Mouse (Mus musculus): ENCODE measurements around the gene Ccr2.
"Not testable (repeated sequence)": the region's sequence is repeated elsewhere in the genome, so short reads cannot be mapped to it uniquely, and the experiment has no call there.

The Ccr2 gene

DNA sequence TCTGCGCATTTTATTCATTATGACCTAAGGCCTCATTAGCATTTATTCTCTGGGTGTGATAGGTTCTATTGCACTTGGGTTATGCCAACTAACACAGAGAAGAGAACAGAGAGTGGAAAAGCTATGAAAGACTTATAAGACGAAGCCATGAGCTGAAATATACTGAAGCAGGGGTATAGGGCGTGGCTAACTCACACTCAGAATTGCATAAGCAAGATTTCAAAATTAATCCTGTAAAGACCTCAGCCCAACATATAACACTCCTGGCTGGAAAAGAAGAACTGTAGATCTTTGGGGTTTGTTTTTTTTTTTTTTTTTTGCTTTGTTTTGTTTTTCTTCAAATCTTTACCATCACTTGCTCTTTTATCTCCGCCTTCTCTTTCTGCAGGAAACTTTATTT is at the start of gene Ccr2:
Gene Ccr2, plus strand, starts transcription at position 228 of the 400 bp plus-strand sequence.
- no peak for DNase-seq (ENCODE audit: low read depth, low spot score)

DNA sequence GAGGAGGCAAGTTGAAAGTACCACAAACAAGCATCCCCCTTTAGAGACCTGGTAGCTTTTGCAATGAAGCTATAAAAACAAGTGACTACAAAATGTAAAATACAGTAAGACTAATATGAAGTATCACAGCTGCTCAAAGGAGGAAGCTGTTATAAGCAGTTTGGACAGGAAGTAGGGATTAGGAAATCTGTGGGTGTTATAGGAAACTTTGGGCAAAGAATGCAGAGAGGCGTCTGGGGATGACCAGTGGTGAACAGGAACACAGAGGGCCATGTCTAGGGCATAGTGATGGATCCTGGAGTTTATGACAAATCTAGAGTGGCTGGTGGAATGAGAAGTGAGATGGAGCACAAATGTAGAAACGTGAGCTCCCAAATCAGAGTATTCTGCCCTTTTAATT is 48.2 kb upstream of the Ccr2 start:
- DNase-seq (ENCODE audit: low read depth, low spot score), result no peak

DNA sequence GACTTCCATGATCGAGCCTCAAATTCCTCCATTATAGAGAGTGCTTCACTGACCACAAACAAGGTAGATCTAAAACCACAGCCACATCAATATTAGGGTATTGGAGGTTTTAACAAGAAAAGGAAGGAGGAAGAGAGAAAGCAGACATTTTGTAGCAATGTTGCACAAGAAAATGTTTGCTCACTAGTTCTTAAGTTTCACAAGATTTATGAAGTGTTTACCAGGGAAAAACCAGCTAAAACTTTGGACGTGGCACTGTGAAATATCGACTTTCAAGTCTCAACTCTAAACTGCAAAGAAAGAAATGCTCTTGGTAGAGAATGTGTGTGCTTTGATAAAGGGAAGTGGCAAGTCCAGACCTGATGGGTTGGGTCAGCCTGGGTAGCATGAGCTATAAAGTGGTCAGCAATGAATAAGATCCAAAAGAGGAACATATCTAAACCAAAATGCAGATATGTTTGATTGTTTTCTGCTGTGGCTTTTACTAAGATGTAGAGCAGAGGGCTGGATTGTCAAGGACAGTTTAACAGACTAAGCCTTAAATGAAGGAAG is 45.5 kb upstream of the Ccr2 start:
- DNase-seq (ENCODE audit: low read depth, low spot score), result no peak

DNA sequence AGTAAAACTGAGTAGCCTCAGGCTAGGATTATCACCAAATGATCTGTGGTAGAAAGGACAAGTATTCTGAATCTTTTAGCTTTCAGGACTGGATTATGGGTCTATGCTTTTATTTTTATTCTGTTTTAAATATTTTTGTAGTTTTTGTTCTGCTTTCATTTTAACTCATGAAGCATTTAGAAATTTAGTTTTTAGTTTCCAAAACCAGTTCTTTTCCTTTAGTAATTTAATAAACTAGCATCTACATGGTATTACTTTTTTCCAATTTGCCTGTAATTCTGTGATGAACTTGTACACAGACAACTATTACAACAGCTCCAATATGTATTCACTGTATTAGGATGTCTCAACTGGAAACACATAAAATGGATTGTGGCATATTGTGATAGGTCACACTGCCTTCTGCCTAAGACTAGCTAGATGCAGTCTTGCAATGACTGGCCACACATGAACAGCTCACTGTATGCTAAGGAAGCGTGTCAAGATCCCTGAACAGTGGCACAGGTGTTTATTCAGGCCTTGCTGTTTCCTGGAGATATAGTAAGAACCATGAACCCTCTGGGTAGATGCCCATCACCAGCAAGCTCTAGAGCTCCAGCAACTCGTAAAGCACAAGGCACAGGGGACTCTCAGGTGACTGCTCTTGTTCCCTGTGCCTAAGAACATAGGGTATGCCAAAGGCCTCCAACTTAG is 41.9 kb upstream of the Ccr2 start:
- no peak for DNase-seq (ENCODE audit: low read depth, low spot score)

DNA sequence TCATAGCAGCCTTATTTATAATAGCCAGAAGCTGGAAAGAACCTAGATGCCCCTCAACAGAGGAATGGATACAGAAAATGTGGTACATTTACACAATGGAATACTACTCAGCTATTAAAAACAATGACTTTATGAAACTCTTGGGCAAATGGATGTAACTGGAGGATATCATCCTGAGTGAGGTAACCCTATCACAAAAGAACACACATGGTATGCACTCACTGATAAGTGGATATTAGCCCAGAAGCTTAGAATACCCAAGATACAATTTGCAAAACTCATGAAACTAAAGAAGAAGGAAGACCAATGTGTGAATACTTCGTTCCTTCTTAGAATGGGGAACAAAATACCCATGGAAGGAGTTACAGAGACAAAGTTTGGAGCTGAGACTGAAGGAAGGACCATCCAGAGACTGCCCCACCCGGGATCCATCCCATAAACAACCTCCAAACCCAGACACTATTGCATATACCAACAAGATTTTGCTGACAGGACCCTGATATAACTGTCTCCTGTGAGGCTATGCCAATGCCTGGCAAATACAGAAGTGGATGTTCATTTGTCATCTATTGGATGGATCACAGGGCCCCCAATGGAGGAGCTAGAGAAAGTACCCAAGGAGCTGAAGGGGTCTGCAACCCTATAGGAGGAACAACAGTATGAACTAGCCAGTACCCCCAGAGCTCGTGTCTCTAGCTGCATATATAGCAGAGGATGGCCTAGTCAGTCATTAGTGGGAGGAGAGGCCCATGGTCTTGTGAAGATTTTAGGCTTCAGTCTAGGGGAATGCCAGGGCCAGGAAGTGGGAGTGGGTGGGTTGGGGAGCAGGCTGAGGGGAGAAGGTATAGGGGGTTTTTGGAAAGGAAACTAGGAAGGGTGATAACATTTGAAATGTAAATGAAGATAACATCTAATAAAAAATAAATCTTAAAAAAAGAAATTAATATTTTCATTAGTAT is 40.0 kb upstream of the Ccr2 start:
- DNase-seq (ENCODE audit: low read depth, low spot score), result not testable (repeated sequence)

DNA sequence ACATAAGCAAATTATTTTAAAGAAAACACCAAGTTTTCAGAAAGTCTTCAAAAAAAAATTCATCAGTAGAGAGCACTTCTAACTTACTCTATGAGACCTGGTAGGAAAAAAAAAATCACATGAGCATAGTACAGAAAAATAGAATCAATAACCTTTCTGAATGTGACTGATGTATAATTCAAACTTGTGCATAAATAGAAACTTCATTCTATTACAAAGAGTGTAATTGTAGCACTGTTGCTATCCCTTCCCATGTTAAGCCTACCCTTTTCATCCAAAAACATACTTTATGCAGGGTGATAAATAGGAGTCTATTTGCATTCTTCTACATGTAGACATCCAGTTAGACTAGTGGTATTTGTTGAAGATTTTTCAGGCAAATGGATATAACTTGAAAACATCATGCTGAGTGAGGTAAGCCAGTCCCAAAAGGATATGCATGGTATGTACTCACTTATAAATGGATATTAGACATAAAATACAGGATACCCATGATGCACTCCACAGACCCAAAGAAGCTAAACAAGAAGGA is 35.1 kb upstream of the Ccr2 start:
- no peak for DNase-seq (ENCODE audit: low read depth, low spot score)

DNA sequence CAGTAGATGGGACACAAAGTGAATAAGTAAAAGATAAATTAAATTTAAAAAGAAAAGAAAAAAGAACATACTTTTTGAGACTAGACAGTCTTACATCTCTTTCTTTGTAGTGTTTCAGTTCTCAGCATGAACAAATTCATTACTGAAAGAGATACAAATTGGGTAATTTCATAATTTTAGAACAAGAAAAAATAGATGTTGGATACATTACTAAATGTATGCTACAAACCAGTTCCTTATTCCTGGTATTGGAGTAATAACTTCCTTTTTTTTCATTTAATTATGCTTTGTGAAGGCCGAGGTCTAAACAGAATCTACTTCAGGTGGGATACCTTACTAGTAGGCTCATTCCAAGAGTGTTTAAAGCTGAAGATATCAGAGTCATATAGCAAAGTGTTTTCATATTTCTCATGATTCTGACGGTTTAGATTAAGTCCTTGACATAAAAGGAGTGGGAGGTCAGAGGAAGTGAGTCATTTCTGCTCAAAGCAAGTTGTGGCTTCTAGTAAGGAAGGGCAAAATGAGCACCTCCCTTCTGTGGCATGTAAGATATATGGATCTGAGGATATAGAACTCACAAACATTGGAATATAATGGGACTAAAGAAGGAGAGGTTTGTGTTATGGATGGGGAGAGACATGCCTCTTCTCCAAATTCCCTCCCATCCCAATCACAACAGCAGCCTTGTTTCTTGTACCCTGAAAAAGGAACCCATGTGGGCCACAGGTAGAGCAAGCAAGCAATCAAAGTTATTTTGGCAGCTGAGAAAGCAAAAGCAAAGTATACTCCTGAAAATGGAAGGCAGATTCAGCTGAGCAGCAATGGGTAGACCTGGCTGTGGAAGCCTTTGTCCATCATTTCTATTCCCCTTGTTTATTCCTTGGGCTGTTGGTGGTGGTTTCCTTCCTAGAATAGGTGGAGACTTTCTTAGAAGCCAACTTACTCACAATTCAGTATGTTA is 33.4 kb upstream of the Ccr2 start:
- DNase-seq (ENCODE audit: low read depth, low spot score), result peak; percentile 75

DNA sequence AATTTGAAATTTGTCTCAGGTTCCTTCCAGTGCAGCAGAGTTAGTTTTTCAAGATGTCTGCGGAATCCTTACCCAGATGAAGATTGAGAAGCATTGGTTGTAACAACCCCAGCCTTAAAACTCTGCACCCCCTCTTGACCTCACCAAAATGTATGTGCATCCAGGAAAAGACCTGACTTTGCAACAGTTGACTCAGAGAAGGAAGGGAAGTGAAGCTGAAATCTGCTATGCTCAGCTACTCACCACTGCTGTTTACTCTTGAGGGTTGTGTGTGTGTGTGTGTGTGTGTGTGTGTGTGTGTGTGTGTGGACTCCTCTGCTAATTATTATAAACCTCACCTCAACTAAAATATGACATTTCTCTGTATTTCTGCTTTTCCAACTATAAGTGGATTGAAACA is 30.2 kb upstream of the Ccr2 start:
- peak; percentile 16 for DNase-seq (ENCODE audit: low read depth, low spot score)

DNA sequence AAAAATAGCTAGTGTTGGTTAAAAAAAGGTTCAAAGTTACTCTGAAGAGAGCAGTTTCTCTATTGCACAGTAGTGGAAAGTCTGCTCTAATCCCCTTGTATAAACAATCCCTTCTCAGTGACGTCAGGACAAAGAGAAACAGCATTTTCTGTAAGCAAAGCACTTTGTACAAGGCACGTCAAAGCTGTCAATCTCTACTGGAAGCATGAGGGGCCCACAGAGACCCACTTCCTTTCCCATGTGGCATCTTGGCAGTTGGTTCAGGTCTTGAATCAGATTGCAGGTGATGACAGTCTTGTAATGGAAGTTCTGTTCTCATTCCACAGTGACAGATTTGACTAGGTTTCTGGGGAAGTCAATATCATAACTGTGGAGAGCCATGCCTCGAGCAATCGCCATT is 21.9 kb upstream of the Ccr2 start:
- DNase-seq (ENCODE audit: low read depth, low spot score), result peak; percentile 41

DNA sequence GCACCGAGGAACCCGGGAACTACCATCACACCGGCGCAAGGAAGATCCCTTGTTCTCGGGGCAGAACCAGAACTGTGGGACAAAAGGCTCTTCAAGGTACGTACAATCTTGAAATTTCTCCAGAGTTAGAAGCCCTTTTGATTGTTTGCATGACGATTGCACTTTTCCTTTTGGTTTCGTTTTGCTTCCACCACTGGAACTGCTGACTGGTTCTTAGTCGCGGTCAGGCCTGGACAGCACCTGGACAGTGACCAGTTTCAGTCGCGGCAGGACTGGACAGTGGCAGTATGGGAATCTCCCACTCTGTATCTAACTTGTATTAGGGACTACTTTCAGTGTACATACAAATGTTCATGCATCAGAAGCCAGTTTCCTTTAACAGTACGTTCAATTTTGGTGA is 21.3 kb upstream of the Ccr2 start:
- DNase-seq (ENCODE audit: low read depth, low spot score), result peak; percentile 35

DNA sequence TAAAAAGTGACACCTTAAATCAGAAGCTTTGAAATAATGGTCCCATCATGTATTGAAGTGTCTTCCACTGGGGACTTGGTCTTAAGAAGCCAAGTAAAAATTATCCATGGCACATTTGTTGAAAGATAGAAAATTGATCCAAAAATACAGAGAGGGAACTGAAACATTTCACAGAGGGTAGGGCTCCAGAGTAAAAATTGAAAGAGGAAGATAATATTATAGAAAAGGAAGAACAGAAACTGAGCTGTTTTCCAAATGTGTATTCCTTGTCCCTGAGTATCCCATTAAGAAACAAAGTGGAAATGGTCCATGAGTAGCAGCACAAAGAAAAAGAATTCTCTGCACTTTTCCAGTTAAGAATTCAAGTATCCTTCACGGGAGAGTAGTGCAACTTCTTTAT is 11.3 kb upstream of the Ccr2 start:
- DNase-seq (ENCODE audit: low read depth, low spot score), result no peak

DNA sequence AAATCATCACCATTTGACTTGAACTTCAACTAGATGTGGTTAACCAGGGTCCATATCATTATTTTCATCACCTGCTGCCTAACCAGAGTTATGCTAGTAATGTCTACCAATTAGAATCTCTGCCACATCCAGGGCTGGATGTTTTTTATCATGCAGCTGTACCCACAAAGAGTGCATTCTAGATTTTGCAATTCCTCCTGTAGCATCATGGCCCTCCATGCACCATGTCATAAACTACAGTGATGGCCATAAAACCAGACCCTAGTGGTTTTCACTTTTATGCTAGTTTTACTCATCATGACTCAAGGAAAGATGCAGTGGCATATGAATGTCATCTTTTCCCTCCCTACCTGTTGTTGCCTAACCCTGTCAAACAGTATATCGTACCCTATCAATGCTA is 2.6 kb upstream of the Ccr2 start:
- DNase-seq (ENCODE audit: low read depth, low spot score), result peak; percentile 48

DNA sequence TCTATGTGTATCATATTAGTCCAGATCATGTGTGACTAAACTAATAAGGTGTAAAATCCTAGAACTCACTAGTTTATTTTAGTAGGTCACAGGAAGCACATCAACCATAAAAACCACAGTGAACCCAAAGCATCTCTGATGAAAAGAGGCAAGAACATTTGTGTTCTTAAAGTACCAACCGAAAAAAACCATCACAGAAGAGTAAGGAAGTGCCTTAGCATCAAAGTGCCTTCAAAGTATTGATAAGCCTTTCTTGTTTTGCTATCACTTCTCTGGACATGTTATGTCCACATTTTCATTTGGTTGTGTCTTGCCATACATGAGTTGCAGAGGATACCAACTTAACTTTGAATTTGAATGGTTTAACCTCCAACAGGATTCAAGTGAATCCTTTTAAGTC is 1.4 kb upstream of the Ccr2 start:
- DNase-seq (ENCODE audit: low read depth, low spot score), result peak; percentile 64

DNA sequence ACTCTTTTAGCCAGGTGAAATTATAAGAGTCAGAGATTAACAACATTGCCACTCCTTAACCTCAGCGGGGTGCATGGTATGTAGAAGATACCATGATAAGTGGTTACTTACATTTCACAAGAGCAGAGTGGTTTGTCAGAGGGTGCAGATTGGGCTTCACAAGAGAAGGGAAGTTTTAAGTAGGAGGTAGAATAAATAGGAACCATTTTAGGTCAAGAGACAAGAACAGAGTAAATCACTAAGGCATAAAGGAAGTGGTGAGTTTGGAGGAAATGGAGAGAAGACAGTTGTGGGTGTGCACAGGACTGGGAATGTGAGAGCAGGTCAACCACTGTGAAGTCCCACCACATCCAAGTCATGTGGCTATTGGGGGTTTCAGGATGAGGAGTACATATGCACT is 1.4 kb downstream of the Ccr2 start:
- DNase-seq (ENCODE audit: low read depth, low spot score), result peak; percentile 53

DNA sequence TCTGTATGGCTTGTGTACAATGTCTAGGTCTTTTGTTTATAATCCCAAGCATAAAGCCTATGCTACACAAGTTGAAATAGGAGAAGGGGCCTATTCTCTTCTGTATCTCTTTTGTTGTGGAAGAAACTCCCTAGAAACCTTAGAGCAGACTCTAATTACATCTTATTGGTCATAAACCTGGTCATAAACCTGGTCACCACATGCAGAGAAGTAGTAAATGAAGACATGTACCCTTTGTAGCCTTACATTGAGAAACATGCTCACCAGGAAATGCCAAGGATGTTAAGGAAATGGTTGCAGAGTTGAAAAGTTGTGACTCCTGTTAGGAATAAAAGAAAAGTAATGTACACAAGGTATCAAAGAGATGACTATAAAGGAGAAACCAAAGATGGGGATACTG is 3.4 kb downstream of the Ccr2 start:
- DNase-seq (ENCODE audit: low read depth, low spot score), result no peak

DNA sequence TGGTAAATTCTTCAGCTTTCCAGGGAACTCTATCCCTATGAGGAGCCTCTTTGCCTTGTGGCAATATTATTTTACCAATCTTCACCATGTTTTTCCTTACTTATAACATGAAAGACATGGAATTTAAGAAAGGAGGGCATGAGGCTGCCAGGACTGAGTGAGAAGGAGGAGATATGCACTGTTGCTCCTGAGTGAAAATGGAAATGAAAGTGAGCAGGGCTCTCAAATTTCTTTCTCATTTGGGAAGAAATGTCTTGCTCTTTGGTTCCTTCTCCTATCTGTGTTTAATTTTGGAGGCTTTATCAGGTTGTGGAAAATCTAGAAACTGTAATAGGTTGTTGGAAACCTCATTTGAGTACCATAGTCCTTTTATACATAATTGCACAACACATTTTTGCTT is 5.5 kb downstream of the Ccr2 start:
- DNase-seq (ENCODE audit: low read depth, low spot score), result no peak

DNA sequence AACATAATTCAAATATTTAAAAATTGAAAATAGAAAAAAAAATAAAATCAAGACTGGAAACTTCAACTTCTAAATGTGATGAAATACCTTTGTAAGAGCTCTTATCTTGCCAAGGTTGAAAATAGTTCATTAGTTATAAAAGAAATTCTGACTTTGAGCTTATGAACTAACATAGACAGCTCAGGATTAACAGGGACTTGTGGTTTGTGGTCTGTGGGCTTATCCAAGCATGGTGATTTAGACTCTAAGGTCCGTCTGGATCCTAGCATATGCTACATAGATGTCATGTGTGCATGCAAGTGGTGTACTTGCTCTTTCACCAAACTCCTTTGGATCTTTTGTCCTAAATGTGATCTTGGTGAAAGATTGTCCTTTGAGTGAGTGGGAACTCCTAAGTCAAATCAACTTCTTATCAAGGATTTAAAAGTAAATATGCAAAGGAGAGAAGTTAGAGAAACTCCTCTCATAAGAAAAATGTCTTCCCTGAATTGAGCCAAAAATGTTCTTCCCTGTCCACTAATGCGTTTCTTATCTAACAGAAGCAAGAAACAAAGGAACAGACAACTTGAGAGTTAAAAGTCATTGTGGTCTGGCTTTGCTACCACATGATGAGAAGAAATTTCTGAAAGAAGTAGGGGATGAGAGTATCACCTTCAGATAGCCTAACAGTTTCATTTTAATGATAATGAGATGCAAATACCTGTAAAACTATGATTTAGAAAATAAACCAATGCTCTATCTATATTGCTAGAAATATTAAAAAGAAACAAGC is 6.8 kb downstream of the Ccr2 start:
- DNase-seq (ENCODE audit: low read depth, low spot score), result no peak

DNA sequence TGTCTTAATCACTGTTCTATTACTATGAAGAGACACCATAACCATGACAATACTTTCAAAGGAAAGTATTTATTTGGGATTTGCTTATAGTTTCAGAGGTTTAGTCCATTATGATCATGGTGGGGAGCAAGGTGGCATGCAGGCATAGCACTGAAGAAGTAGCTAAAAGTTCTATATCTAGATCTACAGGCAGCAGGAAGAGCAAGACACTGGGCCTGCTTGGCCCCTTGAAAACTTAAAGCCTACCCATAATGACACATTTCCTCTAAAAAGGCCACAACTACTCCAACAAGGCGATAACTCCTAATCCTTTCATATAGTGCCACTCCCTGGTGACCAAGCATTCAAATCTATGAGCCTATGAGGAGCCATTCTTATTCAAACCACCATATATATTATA is 10.2 kb downstream of the Ccr2 start:
- no peak for DNase-seq (ENCODE audit: low read depth, low spot score)

DNA sequence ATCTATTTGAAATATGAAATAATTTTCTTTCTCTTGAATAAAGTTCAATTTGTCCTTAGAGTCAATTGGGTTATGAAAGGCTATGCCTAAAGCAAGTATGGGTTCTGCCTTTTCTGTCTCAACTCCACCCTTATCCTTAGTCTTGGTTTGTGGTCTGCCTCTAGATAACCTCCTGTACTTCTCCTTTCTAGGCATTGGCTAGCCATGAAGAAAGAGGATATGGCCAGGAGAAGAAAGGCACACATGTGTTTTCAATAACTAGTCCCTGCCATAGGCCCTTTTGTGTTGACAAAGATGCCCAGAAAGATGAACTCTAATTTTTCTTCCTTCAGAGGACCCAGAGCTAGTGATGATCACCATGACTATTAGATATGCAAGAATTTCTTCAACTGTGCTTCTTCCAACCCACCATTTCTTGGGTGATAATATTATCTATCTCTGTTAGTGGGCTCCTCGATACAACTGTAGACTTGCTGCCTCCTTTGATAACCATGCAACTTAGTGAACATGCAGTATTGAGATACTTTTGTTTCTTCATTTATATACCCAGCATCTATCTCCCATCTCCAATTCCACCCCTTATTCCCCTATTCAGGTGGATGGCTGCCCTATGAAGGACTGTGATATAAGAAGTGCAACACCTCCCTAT is 11.0 kb downstream of the Ccr2 start:
- no peak for DNase-seq (ENCODE audit: low read depth, low spot score)

DNA sequence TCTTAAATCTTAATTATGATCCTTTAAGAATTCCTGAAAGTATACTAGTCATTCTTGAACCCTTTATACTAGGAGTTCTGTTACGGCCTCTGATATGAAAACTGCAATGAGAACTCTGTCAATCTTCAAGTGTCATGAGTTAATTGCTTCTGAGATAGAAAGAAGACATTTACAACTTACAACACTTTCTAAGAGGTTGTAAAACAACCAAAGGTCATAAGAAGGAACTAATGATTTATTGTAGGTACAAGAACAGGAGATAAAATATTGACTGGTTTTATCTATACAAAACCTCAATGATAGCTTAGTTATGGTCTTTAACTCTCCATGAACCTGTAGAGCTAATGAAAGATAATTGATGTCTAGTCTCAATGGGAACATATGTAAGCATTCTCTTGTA is 12.0 kb downstream of the Ccr2 start:
- DNase-seq (ENCODE audit: low read depth, low spot score), result no peak

Data from CD4-positive helper T cell, adult 2 months (primary cell).